Mouse (Mus musculus) lung, postnatal 0 days (tissue): ENCODE measurements at regions not wholly inside any gene's neighbourhood (a gene's known extent, or its start where the extent isn't known, plus 50 kb on each side); places are given as distances from the start of the nearest gene placed in this dataset.

ENCODE experiments used
- CTCF ChIP-seq: IDR thresholded peaks from 2 replicates; pipeline ENCODE4 v1.5.1; 2016; ENCODE audit warnings: antibody characterized with exemption, mild to moderate bottlenecking
- EP300 ChIP-seq: IDR thresholded peaks from 2 replicates; pipeline ENCODE4 v1.6.1; 2016; ENCODE audit warnings: antibody characterized with exemption, mild to moderate bottlenecking, control low read depth

GRCm38 (mm10) chr19:20027667-20028282 lies 363.0 kb downstream of the Anxa1 start:
- no peak for TF ChIP-seq CTCF
- TF ChIP-seq EP300: no peak
